Mouse (Mus musculus) intestine, embryonic 14.5 days (tissue): ENCODE measurements around the gene Nap1l4. TPM values are rescaled to one million over a fixed set of nuclear protein-coding genes. Genes with fewer than 3 reads are reported as not detected.

ENCODE experiments used
- ATAC-seq: fragments of 200-750 bp; cut with Nextera tagmentation; replicated peaks from 2 replicates; pipeline ENCODE4 v1.8.0; 2017; ENCODE audit warnings: low read depth, moderate number of reproducible peaks, moderate TSS enrichment, moderate library complexity; ENCODE audit not compliant: low FRiP score, low TSS enrichment
- DNase-seq: peaks from one replicate; pipeline ENCODE4 v3.0.0-alpha.2; 2018; ENCODE audit warnings: low spot score
- H3K27ac ChIP-seq: fragments of 300-500 bp; sonication (generic); 2 replicates; pipeline ENCODE4 v1.5.1; 2014; ENCODE audit warnings: low read depth, mild to moderate bottlenecking, control low read depth
- H3K27me3 ChIP-seq: fragments of 300-500 bp; sonication (generic); replicated peaks from 2 replicates; pipeline ENCODE4 v1.6.1; 2014; ENCODE audit warnings: low read length, control low read depth; ENCODE audit not compliant: control insufficient read depth, insufficient read depth
- H3K36me3 ChIP-seq: fragments of 300-500 bp; sonication (generic); 2 replicates; pipeline ENCODE4 v1.6.1; 2014; ENCODE audit warnings: low read length, control low read depth; ENCODE audit not compliant: control insufficient read depth, insufficient read depth
- H3K4me1 ChIP-seq: fragments of 300-500 bp; sonication (generic); replicated peaks from 2 replicates; pipeline ENCODE4 v1.6.1; 2014; ENCODE audit warnings: low read length, control low read depth, mixed read lengths; ENCODE audit not compliant: control insufficient read depth, insufficient read depth
- H3K4me2 ChIP-seq: fragments of 300-500 bp; sonication (generic); 2 replicates; pipeline ENCODE4 v1.6.1; 2014; ENCODE audit warnings: low read length
- H3K4me3 ChIP-seq: fragments of 300-500 bp; sonication (generic); 2 replicates; pipeline ENCODE4 v1.5.1; 2014; ENCODE audit warnings: low read depth, low read length, control low read depth, mixed read lengths
- H3K9ac ChIP-seq: fragments of 300-500 bp; sonication (generic); 2 replicates; pipeline ENCODE4 v1.6.1; 2014; ENCODE audit warnings: mild to moderate bottlenecking, low read length
- H3K9me3 ChIP-seq: fragments of 300-500 bp; sonication (generic); 2 replicates; pipeline ENCODE4 v1.6.1; 2016; ENCODE audit warnings: low read length, control low read depth; ENCODE audit not compliant: control insufficient read depth
- WGBS: fragments of 180-500 bp; shearing (Covaris S2); extraction: QIAGEN DNeasy Blood & Tissue Kit; methylation state at CpG from one replicate; pipeline ENCODE4 v1.1.7; 2014; 5-methylcytosine and 5-hydroxymethylcytosine counted together
- polyA plus RNA-seq: library from polyadenylated mRNA; unstranded; fragments of >200 nt; fragmentation: Nextera tagmentation; extraction: Ambion mirVana; gene quantifications from 2 replicates; pipeline ENCODE4 v1.2.1, GENCODE M21; 2014

Nap1l4 gene
- polyA plus RNA-seq, 1 experiment from 2014 or later, result 112 TPM

GRCm38 (mm10) chr7:143510593-143511334 lies 38.1 kb downstream of the Nap1l4 start:
- Histone ChIP-seq H3K27ac (no peak overlapping the region), H3K27me3 (no peaks in the 10 kb centered on the region), H3K9me3 (no peaks in the 10 kb centered on the region), H3K4me1 (no peaks in the 10 kb centered on the region), H3K36me3 (peaks cover 34% of the 10 kb centered on the region), H3K4me3 (no peak overlapping the region), H3K9ac (no peak overlapping the region), H3K4me2 (no peak overlapping the region)
- DNase-seq, result no peak
- WGBS, result 89% methylated on average over 3 of the region's 3 CpGs
- no peak for ATAC-seq

GRCm38 (mm10) chr7:143509566-143509965 lies 39.3 kb downstream of the Nap1l4 start:
- Histone ChIP-seq H3K27ac (no peak overlapping the region), H3K4me3 (no peak overlapping the region), H3K36me3 (peaks cover 22% of the 10 kb centered on the region), H3K4me1 (no peaks in the 10 kb centered on the region), H3K4me2 (no peak overlapping the region), H3K9ac (no peak overlapping the region), H3K27me3 (peaks cover 5% of the 10 kb centered on the region; the same call in 1 of the 2 replicates), H3K9me3 (no peaks in the 10 kb centered on the region)
- 70% methylated on average over 1 of the region's 1 CpGs for WGBS
- DNase-seq (no peak), ATAC-seq (no peak)

GRCm38 (mm10) chr7:143506675-143507074 lies 42.2 kb downstream of the Nap1l4 start:
- H3K36me3 ChIP-seq, result no peaks in the 10 kb centered on the region
- H3K9me3 ChIP-seq, result no peaks in the 10 kb centered on the region
- H3K4me2 ChIP-seq, result no peak overlapping the region
- H3K4me3 ChIP-seq, result no peak overlapping the region
- ATAC-seq (no peak), DNase-seq (peak; percentile 69)
- H3K9ac ChIP-seq, result no peak overlapping the region
- no peak overlapping the region for H3K27ac ChIP-seq
- WGBS, result 35% methylated on average over 7 of the region's 7 CpGs
- H3K27me3 ChIP-seq, result peaks cover 28% of the 10 kb centered on the region
- peaks cover 5% of the 10 kb centered on the region for H3K4me1 ChIP-seq

GRCm38 (mm10) chr7:143506271-143506670 lies 42.6 kb downstream of the Nap1l4 start:
- no peak for DNase-seq
- H3K27me3 ChIP-seq, result peaks cover 32% of the 10 kb centered on the region
- no peak overlapping the region for H3K27ac ChIP-seq
- no peak overlapping the region for H3K4me3 ChIP-seq
- H3K9me3 ChIP-seq, result no peaks in the 10 kb centered on the region
- WGBS, result 65% methylated on average over 7 of the region's 7 CpGs
- peaks cover 5% of the 10 kb centered on the region for H3K4me1 ChIP-seq
- H3K9ac ChIP-seq, result no peak overlapping the region
- H3K4me2 ChIP-seq, result no peak overlapping the region
- ATAC-seq, result no peak
- H3K36me3 ChIP-seq, result no peaks in the 10 kb centered on the region

GRCm38 (mm10) chr7:143505823-143506222 lies 43.1 kb downstream of the Nap1l4 start:
- 28% methylated on average over 11 of the region's 11 CpGs for WGBS
- H3K9ac ChIP-seq, result no peak overlapping the region
- peaks cover 5% of the 10 kb centered on the region for H3K4me1 ChIP-seq
- H3K9me3 ChIP-seq, result no peaks in the 10 kb centered on the region
- no peak overlapping the region for H3K4me3 ChIP-seq
- no peaks in the 10 kb centered on the region for H3K36me3 ChIP-seq
- DNase-seq, result peak; percentile 87
- H3K27ac ChIP-seq, result no peak overlapping the region
- H3K27me3 ChIP-seq, result peaks cover 36% of the 10 kb centered on the region
- no peak overlapping the region for H3K4me2 ChIP-seq
- ATAC-seq, result no peak

- WGBS, result 81% methylated on average over 2 of the region's 2 CpGs
- H3K9ac ChIP-seq, result no peak overlapping the region
- H3K27ac ChIP-seq, result no peak overlapping the region
- H3K27me3 ChIP-seq, result peaks cover 40% of the 10 kb centered on the region
- no peak for DNase-seq
- no peak overlapping the region for H3K4me2 ChIP-seq
- no peaks in the 10 kb centered on the region for H3K9me3 ChIP-seq
- H3K4me3 ChIP-seq, result no peak overlapping the region
- ATAC-seq, result no peak
- H3K36me3 ChIP-seq, result no peaks in the 10 kb centered on the region
- H3K4me1 ChIP-seq, result peaks cover 5% of the 10 kb centered on the region
Observed at GRCm38 (mm10) chr7:143505411-143505810, 43.5 kb downstream of the Nap1l4 start.

GRCm38 (mm10) chr7:143503926-143504325 lies 45.0 kb downstream of the Nap1l4 start:
- Histone ChIP-seq H3K27ac (no peak overlapping the region), H3K9ac (no peak overlapping the region), H3K9me3 (no peaks in the 10 kb centered on the region), H3K4me2 (no peak overlapping the region), H3K27me3 (peaks cover 46% of the 10 kb centered on the region), H3K4me1 (peaks cover 5% of the 10 kb centered on the region), H3K36me3 (no peaks in the 10 kb centered on the region), H3K4me3 (no peak overlapping the region)
- WGBS, result 87% methylated on average over 6 of the region's 6 CpGs
- DNase-seq, result no peak
- no peak for ATAC-seq

- H3K9me3 ChIP-seq, result no peaks in the 10 kb centered on the region
- H3K4me3 ChIP-seq, result peak within 1 kb of the TSS; percentile 40
- ATAC-seq (peak; percentile 44; the same call in 1 of the 2 replicates), DNase-seq (peak; percentile 75)
- no peaks in the 10 kb centered on the region for H3K36me3 ChIP-seq
- peaks cover 46% of the 10 kb centered on the region for H3K27me3 ChIP-seq
- 3% methylated on average over 49 of the region's 51 CpGs for WGBS
- H3K27ac ChIP-seq, result no peak within 1 kb of the TSS
- H3K9ac ChIP-seq, result peak within 1 kb of the TSS; percentile 27
- H3K4me2 ChIP-seq, result peak within 1 kb of the TSS; percentile 80
- peaks cover 5% of the 10 kb centered on the region for H3K4me1 ChIP-seq
Observed at GRCm38 (mm10) chr7:143502418-143503200, 46.3 kb downstream of the Nap1l4 start, which contains the start of gene Phlda2. Gene Phlda2 (minus strand): TSS chr7:143503150.
